Mouse (Mus musculus) cerebellum, adult 8-10 months (tissue): Measurements from ENCODE around the gene Smarcd1.
A peak's percentile ranks its signal among the peaks of the same experiment; 100 is the strongest.
"Not testable (repeated sequence)": the region's sequence is repeated elsewhere in the genome, so short reads cannot be mapped to it uniquely, and the experiment has no call there.

Experiments used
- DNase-seq: peaks from one replicate; pipeline ENCODE4 v3.0.0; 2022

Gene Smarcd1

DNA sequence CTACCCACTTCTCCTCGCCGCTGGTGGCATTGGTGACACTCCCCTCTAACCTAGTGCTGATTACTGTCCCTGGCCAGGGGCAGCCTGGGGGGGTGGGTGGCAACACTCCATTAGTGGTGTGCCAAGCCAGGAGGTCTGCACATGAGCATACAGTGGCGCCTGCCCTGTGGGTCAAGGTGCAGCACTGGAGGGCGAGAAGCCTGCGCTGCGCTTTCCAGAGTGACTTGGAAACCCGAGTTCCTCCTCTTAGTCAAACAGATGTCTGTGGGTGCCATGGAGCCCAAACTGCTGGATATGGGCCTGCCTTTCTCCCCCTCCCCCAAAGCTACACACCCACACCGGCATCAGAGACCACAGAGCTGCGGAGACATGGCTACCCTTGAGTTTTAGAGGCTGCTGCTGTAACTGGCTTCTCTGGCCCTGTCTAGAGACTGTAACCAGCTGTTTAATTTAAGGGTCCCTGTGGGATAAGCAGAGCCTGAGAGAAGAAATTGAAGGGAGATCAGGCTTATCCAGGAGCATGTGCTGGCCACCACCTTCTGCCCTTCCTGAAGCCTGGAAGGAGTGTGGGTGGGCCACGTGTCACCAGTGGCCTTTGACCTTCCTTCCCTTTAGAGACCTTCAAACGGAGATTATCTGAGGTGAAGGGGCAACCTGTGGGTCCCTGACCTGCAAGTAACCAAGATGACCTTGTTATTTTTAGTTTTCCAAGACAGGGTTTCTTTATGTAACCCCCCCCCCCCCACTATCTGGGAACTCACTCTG lies 14.2 kb downstream of the Smarcd1 start:
- no peak for DNase-seq

DNA sequence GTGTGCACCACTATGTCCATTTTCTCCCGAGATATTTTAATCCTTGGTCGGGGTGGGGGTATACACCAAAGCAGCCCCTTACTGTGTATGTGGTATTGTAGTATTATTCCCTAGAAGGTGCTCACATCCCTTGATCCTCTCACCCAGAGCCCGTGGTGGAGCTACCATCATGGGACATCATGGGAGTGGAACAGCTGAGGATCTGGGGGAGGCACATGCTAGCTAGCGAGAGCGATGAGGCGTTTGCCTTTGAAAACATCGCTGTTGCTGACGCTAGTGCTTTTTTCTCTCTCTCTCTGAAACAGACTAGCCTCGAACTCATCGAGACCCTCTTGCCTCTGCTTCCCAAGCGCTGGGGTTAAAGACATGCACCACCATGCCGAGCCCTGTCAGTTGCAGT lies 14.9 kb downstream of the Smarcd1 start:
- DNase-seq = no peak

GRCm38 (mm10) chr15:99717386-99718334 lies 15.7 kb downstream of the Smarcd1 start, which contains the start of gene Gpd1:
Gene Gpd1, plus strand, starts transcription at chr15:99717515.
- DNase-seq = peak; percentile 84

DNA sequence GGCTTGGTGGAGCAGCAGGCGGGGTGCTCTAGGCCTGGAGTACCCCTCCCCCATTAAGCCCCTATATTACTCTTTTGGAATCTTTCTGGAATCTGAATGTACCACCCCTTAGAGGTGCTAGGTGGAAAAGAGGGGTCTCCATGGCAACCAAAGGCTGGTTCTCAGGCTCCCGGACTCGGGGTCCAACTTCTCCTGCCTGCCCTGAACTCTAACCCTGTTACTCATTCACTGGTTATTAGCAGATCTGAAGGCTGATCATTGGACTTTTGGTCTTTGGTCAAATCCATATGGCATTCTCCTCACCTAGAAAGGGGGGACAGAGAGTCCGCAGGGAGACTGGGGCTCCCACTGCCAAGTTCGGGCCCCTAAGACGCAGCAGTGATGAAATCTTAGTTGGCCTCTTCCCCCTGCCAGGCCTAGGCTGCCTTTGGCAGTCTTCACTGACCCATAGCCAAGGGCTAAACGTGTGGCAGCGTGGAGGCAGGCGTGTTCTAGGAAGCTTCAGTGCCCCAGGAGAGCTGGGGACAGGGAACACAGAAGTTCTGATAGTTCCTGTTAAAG lies 16.6 kb downstream of the Smarcd1 start:
- peak; percentile 59 for DNase-seq

DNA sequence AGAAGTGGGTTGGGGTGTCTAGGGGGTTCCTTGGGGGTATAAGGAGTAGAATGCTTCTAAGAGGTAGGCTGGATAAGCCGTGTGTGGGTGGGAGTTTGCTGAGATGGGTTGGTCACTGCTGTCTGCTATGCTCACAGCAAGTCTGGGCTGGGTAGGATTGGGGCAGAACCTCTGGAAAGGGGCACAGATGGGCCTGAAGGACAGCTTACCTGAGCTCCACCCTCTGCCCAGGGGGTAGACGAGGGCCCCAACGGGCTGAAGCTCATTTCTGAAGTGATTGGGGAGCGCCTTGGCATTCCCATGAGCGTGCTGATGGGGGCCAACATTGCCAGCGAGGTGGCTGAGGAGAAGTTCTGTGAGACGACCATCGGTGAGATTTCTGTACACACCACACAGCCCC lies 17.9 kb downstream of the Smarcd1 start:
- no peak for DNase-seq

DNA sequence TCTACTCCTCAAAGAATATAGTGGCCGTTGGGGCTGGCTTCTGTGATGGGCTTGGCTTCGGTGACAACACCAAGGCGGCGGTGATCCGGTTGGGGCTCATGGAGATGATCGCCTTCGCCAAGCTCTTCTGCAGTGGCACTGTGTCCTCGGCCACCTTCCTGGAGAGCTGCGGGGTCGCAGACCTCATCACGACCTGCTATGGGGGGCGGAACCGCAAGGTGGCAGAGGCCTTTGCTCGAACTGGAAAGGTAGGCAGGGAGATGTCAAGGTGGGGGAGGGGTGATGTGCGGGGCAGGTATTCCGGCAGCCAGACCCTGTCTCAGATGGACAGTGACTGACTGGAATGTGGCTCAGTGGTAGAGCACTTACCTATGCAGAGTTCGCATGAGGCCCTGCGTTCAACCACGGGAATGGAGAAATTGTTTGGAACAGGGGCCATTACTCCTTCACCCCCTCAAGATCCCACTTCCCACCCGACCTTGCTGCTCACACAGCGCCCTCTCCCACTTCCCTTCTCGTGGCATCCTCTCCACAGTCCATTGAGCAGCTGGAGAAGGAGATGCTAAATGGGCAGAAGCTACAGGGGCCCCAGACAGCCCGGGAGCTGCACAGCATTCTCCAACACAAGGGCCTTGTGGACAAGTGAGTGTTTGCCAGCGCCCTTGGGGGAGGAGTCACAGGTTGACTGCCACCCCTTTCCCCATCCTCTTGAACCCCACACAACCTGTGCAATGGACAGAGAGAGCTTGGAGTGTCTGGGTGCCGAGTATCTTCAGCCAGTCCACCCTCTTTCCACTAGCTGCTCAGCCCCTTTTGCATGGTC lies 20.2 kb downstream of the Smarcd1 start:
- no peak for DNase-seq

DNA sequence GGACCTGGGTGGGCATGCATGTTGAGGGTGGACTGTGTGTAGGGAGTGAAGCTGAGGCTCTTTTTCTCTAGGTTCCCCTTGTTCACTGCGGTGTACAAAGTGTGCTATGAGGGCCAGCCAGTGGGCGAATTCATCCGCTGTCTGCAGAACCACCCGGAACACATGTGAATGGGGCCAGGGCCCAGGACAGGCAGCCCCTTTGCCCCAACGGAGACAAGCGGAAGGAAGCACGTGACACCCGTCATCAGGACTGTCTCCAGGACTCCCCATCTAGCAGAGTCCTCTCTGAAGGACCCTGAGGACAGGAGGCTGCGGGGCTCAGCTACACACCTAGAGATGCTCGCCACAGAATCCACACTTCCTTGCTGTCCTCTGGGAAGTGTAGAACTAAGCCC lies 21.2 kb downstream of the Smarcd1 start:
- no peak for DNase-seq

GRCm38 (mm10) chr15:99723515-99724291 lies 21.8 kb downstream of the Smarcd1 start:
- peak; percentile 64 for DNase-seq

DNA sequence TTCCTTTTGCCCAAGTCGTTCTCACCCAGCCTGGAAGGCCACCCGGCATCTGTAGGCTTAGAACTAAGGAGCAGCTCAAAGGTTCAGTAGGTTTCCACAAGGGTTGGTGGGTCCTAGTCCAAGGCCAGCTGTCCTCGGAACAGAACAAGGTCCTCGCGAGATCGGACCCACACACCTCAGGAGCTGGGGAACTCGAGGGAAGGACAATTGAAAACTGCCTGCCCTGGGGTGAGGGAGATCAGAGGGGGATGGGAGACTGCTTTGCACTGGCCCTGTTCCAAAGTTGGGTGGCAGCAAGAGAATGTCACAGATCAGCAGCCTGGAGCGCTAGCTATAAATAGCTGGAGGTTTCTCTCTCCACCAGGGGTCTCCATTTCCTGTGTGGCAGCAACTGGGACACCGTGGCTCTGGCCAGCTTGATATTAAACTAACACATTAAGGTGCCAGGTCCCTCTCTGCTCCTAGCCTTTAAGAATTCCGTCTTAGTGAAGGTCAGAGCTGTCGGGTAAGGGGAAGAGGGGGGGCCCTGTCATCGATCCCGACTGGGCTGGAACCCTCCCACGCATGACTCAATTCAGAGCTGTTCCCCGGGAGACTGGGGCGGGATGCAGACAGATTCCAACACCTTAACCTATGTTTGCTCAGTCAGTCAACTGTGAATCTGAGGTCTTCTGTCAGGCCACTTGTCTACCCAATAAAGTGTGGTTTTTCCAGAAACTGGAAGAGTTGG lies 22.5 kb downstream of the Smarcd1 start:
- DNase-seq = peak; percentile 70

GRCm38 (mm10) chr15:99725341-99726155 lies 23.6 kb downstream of the Smarcd1 start, which contains the start of gene Cox14:
Gene Cox14, plus strand, starts transcription at chr15:99725618.
- DNase-seq = peak; percentile 98

- DNase-seq = no peak
Measured at GRCm38 (mm10) chr15:99726549-99726948, 24.6 kb downstream of the Smarcd1 start.

DNA sequence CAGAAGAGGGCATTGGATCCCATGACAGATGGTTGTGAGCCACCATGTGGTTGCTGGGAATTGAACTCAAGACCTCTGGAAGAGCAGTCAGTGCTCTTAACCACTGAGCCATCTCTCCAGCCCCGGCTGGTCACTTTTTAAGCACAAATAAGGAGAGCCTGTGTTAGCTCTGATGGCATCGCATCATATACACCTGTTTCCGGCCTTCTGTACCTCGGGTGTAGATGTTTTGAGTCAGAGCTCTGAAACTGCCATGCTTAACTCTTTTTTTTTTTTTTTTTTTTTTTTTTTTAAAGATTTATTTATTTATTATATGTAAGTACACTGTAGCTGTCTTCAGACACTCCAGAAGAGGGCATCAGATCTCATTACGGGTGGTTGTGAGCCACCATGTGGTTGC lies 25.1 kb downstream of the Smarcd1 start:
- DNase-seq = not testable (repeated sequence)

GRCm38 (mm10) chr15:99727525-99727924 lies 25.6 kb downstream of the Smarcd1 start:
- DNase-seq = no peak

GRCm38 (mm10) chr15:99728211-99728610 lies 26.3 kb downstream of the Smarcd1 start:
- DNase-seq = no peak

- DNase-seq = no peak
Measured at GRCm38 (mm10) chr15:99729056-99729783, 27.3 kb downstream of the Smarcd1 start.

DNA sequence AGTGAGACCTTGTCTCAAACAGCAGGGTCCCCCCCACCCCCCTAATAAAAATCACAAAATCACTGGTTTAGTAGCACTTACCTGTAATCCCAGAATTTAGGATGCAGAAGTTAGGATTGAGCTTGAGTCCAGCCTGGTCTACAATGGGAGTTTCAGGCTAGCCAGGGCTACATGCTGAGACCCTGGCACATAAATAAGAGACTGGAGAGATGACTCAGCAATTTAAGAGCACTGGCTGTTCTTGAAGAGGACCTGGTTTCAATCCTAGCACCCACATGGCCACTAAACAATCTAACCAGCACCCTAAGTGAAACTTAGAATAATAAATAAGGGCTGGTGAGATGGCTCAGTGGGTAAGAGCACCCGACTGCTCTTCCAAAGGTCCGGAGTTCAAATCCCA lies 29.2 kb downstream of the Smarcd1 start:
- no peak for DNase-seq

DNA sequence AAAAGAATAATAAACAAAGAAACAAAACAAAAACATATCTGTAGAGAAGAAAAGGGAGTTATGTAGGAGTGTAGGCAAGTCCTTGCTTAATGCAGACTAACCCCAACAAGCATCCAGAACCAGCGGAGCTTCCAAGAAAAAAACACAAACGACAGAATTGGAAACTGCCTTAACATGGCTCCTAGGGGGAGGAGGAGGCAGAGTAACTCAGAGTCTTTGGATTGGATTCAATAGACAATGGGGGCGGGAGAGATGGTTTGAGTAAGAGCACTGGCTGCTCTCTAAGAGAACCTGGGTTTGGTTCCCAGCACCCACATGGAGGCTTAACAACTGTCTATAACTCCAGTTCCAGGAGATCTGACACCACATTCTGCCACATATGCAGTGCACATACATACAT lies 29.7 kb downstream of the Smarcd1 start:
- DNase-seq = no peak

DNA sequence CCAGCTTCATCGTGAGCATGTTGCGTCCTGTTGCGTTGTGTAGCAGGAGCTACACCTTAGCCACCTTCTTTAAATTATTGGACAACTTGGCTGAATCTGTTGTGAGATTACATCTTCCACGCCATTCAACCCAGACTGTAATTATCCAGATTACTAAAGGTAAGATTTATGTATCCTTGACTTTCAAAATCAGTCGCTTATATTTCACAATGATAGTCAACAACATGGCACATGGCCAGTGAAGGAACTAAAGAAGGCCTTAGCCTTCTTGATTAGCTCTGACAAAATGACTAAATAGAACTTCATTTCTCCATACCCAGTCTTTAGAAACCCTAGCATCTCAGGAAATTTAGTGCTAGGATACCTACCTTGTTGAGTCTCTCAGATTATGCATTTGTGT lies 31.3 kb downstream of the Smarcd1 start:
- DNase-seq = no peak

DNA sequence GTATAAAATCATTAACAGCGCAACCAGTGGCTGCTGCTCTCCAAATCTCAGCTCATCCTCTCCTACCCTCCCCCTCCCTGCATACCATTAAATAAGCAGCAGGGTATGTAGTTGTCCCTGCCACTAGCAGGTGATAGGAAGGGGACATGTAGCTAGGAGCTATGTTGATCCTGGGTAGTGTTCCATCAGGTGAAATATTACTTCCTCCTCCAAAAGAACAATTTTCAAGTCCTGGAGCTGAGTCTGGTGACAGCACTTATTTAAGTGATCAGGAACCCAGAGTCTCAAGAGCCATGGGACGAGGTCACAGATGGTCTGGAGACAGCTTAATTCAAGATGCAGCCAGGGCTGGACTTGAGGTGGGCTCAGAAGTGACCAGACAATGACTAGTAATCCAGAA lies 33.7 kb downstream of the Smarcd1 start:
- peak; percentile 100 for DNase-seq
